Mouse (Mus musculus) brown adipose tissue, adult 24 weeks (tissue): Measurements from ENCODE around the gene Slc44a3. TPM values are rescaled to one million over a fixed set of nuclear protein-coding genes. Genes with fewer than 3 reads are reported as not detected.

ENCODE experiments used
- H3K27ac ChIP-seq: fragments of 200-500 bp; replicated peaks from 2 replicates; pipeline ENCODE4 v1.5.1; 2012; ENCODE audit warnings: low read depth, mild to moderate bottlenecking, low read length
- H3K4me1 ChIP-seq: fragments of 200-500 bp; 2 replicates; pipeline ENCODE4 v1.6.1; 2012; ENCODE audit warnings: low read length, mixed read lengths; ENCODE audit not compliant: control insufficient read depth, insufficient read depth, insufficient read length
- H3K4me3 ChIP-seq: fragments of 200-500 bp; 2 replicates; pipeline ENCODE4 v1.5.1; 2012; ENCODE audit warnings: low read depth, mild to moderate bottlenecking, low read length, moderate library complexity; ENCODE audit not compliant: insufficient read depth
- polyA plus RNA-seq: library from polyadenylated mRNA; stranded (reverse); fragments of >200 nt; gene quantifications from 2 replicates; pipeline ENCODE4 v1.2.4, GENCODE M21; 2012; ENCODE audit not compliant: missing spikeins, insufficient read depth, insufficient read length

The Slc44a3 gene
- polyA plus RNA-seq, 1 experiment = 28.5 TPM

- Histone ChIP-seq H3K27ac (no peak overlapping the region), H3K4me3 (no peak overlapping the region), H3K4me1 (no peaks in the 10 kb centered on the region)
Observed at GRCm38 (mm10) chr3:121500225-121500624, 32.0 kb downstream of the Slc44a3 start.

GRCm38 (mm10) chr3:121493997-121494421 is 38.2 kb downstream of the Slc44a3 start:
- Histone ChIP-seq H3K4me1 (no peaks in the 10 kb centered on the region), H3K27ac (peak overlapping the region; percentile 72; the same call in 1 of the 2 replicates), H3K4me3 (peak overlapping the region; percentile 61)

DNA sequence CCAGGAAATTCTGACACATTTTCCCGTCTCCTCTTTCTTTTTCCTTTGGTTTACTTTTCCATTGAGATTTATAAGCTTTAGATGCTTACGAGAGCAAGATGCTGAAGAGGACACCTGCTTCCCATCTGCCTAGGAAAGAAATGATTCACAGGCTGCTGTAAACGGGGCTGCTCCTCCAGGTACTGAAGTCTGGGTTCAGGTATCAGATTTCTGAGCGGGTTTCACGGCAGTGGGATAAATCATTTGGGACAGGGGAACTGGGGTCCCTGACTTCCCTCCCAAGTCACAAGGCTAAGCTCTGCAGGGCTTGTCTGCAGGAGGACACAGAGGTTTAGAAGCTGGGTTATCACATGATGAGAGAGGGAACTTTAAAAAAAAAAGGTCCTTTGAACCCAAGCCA is 40.2 kb downstream of the Slc44a3 start:
- no peaks in the 10 kb centered on the region for H3K4me1 ChIP-seq
- no peak overlapping the region for H3K27ac ChIP-seq
- no peak overlapping the region for H3K4me3 ChIP-seq

- H3K4me1 ChIP-seq = no peaks in the 10 kb centered on the region
- no peak overlapping the region for H3K27ac ChIP-seq
- no peak overlapping the region for H3K4me3 ChIP-seq
Observed at GRCm38 (mm10) chr3:121490941-121491340, 41.3 kb downstream of the Slc44a3 start.

GRCm38 (mm10) chr3:121489462-121490118 is 42.6 kb downstream of the Slc44a3 start:
- Histone ChIP-seq H3K27ac (no peak overlapping the region), H3K4me3 (no peak overlapping the region), H3K4me1 (no peaks in the 10 kb centered on the region)

GRCm38 (mm10) chr3:121485201-121485600 is 47.0 kb downstream of the Slc44a3 start:
- H3K27ac ChIP-seq = no peak overlapping the region
- no peak overlapping the region for H3K4me3 ChIP-seq
- H3K4me1 ChIP-seq = no peaks in the 10 kb centered on the region

DNA sequence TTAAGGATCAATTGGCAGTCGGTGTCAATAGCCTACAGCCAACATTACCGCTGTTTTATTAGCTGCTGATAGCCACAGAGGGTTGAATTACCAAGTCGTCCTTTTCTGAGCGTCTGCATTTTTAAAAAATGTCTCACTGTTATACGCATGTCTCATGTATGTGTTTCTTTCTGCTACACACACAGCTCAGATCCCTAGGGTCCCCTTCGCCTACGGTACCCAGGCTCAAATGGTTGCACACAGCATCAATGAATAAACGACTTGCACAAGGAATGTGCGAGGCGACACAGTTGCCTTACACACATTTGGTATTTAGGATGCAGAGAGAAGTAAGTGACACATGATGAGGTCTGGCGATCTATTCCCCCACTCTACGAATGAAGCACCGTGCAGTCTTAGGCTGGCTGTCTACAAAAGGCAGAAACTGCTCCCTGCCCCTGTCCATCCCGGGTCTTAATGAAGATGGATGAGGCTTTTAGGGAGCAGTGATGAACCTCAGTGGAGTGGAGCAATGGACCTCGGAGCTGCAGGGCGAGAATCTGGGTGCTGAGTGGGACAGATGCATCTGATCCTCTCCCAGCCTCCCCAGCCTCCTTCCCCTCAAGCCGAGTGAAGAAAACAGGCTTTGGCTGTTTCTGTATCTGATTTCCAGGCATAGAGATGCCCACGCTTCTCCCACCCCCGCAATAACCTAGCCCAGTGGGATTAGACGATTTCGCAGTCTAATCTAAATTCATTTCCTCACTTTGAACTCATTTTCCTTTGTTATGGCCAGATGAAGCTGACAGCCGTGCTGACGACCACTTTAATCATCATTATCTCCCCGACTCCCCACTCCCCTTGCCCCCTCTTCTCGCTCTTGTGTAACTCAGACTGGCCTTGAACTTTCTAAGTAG is 48.7 kb downstream of the Slc44a3 start:
- H3K4me3 ChIP-seq = no peak overlapping the region
- H3K4me1 ChIP-seq = no peaks in the 10 kb centered on the region
- H3K27ac ChIP-seq = no peak overlapping the region

DNA sequence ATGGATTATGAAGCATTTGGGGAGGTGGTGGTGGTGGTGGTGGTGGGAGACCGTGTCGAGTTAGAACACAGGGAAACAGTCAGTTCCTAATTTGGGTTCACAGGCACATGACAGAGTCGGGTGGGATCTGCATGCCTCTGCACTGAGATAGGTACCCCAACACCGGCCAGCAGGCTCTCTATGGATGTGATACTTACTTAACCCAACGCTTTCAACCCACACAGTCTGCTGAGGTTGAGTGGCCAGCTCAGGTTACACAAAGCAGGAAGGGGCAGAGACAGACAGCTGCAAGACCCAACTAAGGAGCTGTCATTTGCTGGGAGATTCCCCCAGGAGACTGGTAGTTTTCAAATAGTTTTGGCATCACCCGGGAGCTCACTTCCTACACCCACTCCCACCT is 50.6 kb downstream of the Slc44a3 start:
- no peak overlapping the region for H3K4me3 ChIP-seq
- H3K4me1 ChIP-seq = no peaks in the 10 kb centered on the region
- no peak overlapping the region for H3K27ac ChIP-seq

DNA sequence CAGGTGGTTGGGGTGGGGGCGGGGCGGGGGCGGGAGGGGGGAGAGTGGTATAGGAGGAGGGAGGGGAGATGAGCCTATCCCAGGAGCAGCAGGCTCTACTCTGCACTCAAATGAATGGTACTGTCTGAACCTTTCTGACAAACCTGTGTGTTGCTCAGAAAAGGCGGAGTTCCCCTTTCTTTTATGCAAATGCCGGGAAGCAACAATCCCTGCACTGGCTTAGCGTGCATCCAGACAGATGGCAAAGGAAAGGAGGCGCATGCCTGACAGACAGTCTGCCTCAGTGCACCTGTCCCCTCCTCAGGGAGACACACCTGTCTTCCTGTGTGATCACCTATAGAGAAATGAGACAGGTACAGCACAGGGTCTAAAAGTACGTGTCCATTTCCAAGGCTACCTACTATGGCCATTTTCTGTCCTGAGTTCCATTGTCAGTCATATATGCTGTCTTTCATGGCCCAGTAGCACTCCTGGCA is 51.2 kb downstream of the Slc44a3 start:
- H3K27ac ChIP-seq = no peak overlapping the region
- H3K4me1 ChIP-seq = no peaks in the 10 kb centered on the region
- H3K4me3 ChIP-seq = no peak overlapping the region

- Histone ChIP-seq H3K4me1 (no peaks in the 10 kb centered on the region), H3K4me3 (no peak overlapping the region), H3K27ac (no peak overlapping the region)
Observed at GRCm38 (mm10) chr3:121480030-121480960, 51.9 kb downstream of the Slc44a3 start.

DNA sequence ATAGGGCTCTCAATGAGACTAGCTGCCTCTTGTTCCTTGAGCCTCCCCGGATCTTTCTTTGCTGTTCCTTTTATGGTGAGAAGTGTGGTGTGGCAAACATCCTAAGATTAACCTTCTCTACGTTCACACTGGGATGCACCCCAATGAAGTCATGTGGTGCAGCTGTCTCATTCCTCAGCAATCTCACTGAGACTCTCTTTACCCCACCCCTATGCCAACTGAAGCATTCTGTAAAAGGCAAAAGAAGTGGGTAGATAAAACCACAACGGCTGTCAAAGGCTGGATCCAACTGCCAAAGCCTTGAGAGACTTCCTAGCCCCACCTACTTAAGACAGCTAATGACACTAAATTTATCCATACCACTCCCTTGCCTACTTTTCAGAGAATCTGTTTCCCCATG is 57.5 kb downstream of the Slc44a3 start:
- no peak overlapping the region for H3K27ac ChIP-seq
- H3K4me3 ChIP-seq = no peak overlapping the region
- no peaks in the 10 kb centered on the region for H3K4me1 ChIP-seq

DNA sequence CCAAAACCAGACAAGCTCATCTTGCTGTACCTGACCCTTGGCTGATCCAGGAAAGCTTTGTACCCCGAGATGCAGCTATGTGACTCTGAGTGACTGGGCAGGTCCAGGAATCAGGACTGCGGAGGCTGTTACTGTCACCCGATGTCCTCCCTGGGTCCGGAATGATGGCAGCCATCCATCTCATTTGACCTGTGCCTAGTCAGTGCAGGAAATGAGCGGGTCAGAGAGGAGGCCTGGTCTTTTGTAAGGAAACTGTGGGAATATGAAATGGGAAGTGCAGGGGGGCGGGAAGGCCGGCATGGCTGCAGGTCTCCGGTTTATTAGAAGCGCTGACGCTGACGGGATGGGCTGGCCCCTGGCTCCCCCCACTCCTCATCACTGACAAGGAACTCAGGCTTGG is 60.5 kb downstream of the Slc44a3 start:
- Histone ChIP-seq H3K27ac (no peak overlapping the region), H3K4me1 (0 out of 2 replicates have a peak, but pooled peaks cover 2% of the 10 kb centered on the region), H3K4me3 (no peak overlapping the region)

GRCm38 (mm10) chr3:121469185-121469975 is 62.8 kb downstream of the Slc44a3 start:
- Histone ChIP-seq H3K27ac (no peak overlapping the region), H3K4me3 (no peak overlapping the region), H3K4me1 (0 out of 2 replicates have a peak, but pooled peaks cover 2% of the 10 kb centered on the region)

GRCm38 (mm10) chr3:121468136-121468535 is 64.1 kb downstream of the Slc44a3 start:
- 0 out of 2 replicates have a peak, but pooled peaks cover 2% of the 10 kb centered on the region for H3K4me1 ChIP-seq
- H3K4me3 ChIP-seq = no peak overlapping the region
- H3K27ac ChIP-seq = no peak overlapping the region
